Mouse (Mus musculus) G1E (cell line): ENCODE results near the gene Mttp.

Experiments
- CTCF ChIP-seq: IDR thresholded peaks from 2 replicates; pipeline ENCODE4 v1.5.1; 2012; ENCODE audit warnings: low read depth, low read length, inconsistent platforms, mixed read lengths
- GATA1 ChIP-seq: IDR thresholded peaks from 2 replicates; pipeline ENCODE4 v1.6.1; 2012; ENCODE audit warnings: borderline replicate concordance, low read length, inconsistent platforms, mixed read lengths
- TAL1 ChIP-seq: conservative IDR thresholded peaks from 2 replicates; pipeline ENCODE4 v1.6.1; 2012; ENCODE audit warnings: low read depth, low read length, inconsistent platforms, mixed read lengths

DNA sequence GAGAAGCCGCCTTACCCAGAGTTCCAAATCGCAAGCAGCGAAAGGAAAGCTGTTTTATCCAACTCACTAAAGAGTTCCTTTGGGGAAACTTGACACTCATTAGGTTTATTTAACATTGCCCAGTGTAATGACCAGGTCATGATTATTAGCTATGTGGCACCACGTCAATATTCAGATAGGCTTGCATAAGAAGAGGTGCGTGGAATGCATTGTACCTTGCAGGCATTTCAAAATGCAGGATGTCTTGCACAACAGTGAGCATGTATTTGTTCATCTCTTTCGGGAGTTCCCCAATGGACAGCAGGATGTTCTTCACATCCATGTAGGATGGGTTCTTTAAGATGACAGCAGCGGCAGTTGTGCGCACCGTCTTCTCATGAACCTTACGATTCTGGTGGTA is 37.9 kb downstream of the Mttp start:
- TF ChIP-seq CTCF (no peak), GATA1 (no peak), TAL1 (no peak)
